Mouse (Mus musculus): ENCODE results near the gene Ino80.

DNA sequence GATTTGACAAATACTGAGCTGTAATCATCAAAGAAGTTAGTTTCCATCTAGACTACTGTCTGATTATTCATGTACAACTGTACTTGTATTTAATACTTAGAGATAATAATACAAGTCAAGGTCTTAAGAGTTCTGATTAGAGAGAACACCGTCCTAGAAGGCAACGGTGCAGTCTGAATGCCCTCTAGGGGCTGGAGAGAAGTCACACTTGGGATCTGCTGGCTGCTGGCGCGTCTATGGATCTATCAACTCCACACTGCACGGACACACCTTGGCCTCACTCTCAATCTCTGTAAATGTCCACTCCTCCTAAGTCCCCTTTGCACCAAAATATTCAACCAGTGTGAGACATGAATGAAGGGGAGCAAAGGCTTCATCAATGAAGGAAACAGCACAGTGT, 79.2 kb downstream of the Ino80 start:
- no peak for TF ChIP-seq HCFC1 (IDR thresholded peaks at IDR 0.05; ENCODE audit: low read depth, low read length)
- peak in 1 of 2 experiments; percentile 31; a peak in 2 of 4 replicates for TF ChIP-seq CTCF (conservative IDR thresholded peaks at IDR 0.05 in 1 of 2, IDR thresholded peaks at IDR 0.05 in 1 of 2; ENCODE audit: low read depth in 2 of 2, low read length in 2 of 2)
- no peak for TF ChIP-seq GABPA (IDR thresholded peaks at IDR 0.05; ENCODE audit: insufficient replicate concordance, low read depth, low read length)
- TF ChIP-seq RAD21 (IDR thresholded peaks at IDR 0.05; ENCODE audit: low read depth, low read length): peak; percentile 9
- no peak for TF ChIP-seq POLR2A (IDR thresholded peaks at IDR 0.05; ENCODE audit: low read depth, low read length)
- TF ChIP-seq EP300 (IDR thresholded peaks at IDR 0.05; ENCODE audit: low read length): no peak
- TF ChIP-seq SMC3 (IDR thresholded peaks at IDR 0.05; ENCODE audit: low read depth, low read length): no peak
- no peak for TF ChIP-seq POLR2AphosphoS2 (IDR thresholded peaks at IDR 0.05; ENCODE audit: low read depth, low read length)
- TF ChIP-seq ETS1 (conservative IDR thresholded peaks at IDR 0.05; ENCODE audit: low read depth, low read length): no peak
- no peak for TF ChIP-seq MAZ (IDR thresholded peaks at IDR 0.05; ENCODE audit: low read depth, low read length)
- TF ChIP-seq RCOR1 (conservative IDR thresholded peaks at IDR 0.05; ENCODE audit: low read depth, low read length): no peak
- no peak for TF ChIP-seq ELF1 (IDR thresholded peaks at IDR 0.05; ENCODE audit: low read depth, low read length)
- no peak for TF ChIP-seq USF2 (conservative IDR thresholded peaks at IDR 0.05; ENCODE audit: low read depth, low read length)
